In the genomic region with DNA sequence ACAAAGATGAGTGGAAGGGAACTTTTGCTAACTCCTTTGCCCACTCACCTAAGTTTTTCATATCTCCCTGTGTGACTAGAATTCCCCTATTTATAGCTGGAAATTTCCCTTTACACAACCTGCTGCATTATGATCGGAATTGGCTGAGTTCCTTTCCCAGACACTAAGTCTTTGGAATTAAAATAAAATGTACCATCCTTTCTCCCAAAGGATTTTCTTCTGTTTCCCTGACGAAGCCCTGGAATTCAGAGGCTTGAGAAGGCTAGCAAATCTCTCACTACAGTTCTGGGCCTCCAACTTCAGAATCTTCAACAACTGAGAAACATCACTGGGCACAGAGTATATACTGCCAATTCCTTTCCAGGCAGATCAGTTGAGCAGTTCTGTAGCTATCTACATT, we compare ENCODE assay signal across 9 mouse cellular contexts. TPM values are rescaled to one million over a fixed set of nuclear protein-coding genes. Genes with fewer than 3 reads are reported as not detected.
A peak's percentile ranks its signal among the peaks of the same experiment; 100 is the strongest.
DNase-seq lines count a peak whose midpoint lies in the region; ATAC-seq and TF ChIP-seq lines count a peak whose summit lies in the region.
"Had no signal": no experiment of that assay in that cellular context is flagged by ENCODE, and none has a peak within 500 bp of the region (broad histone marks: within the 10 kb centered on the region; RNA-seq: fewer than 3 reads in every experiment).

No protein-coding gene starts in this region.

- H3K9ac ChIP-seq in neural tube, embryonic 11.5 days (ENCODE audit: low read length) = peak overlapping the region; percentile 93
- H3K9ac ChIP-seq in limb, embryonic 15.5 days = no peak overlapping the region

- H3K4me2 ChIP-seq in neural tube, embryonic 11.5 days (ENCODE audit: low read depth) = peak overlapping the region; percentile 48
- peak overlapping the region; percentile 74 for H3K4me2 ChIP-seq in limb, embryonic 15.5 days

- no peaks in the 10 kb centered on the region for H3K9me3 ChIP-seq in neural tube, embryonic 11.5 days (ENCODE audit: control insufficient read depth, low read length)
- no peaks in the 10 kb centered on the region for H3K9me3 ChIP-seq in limb, embryonic 15.5 days

- TF ChIP-seq POLR2A in cerebellum, adult 2 months (IDR thresholded peaks at IDR 0.05; ENCODE audit: borderline replicate concordance, insufficient read depth, low read length) = no peak

- H3K27ac ChIP-seq in cerebellum, adult 2 months (ENCODE audit: insufficient read depth, low read length) = no peak overlapping the region
- no peak overlapping the region for H3K27ac ChIP-seq in neural tube, embryonic 11.5 days (ENCODE audit: low read depth, low read length)
- H3K27ac ChIP-seq in limb, embryonic 15.5 days = no peak overlapping the region

- H3K36me3 ChIP-seq in neural tube, embryonic 11.5 days (ENCODE audit: control insufficient read depth, insufficient read depth, low read length) = no peaks in the 10 kb centered on the region
- no peaks in the 10 kb centered on the region for H3K36me3 ChIP-seq in limb, embryonic 15.5 days

- no peak for DNase-seq in cerebellum, adult 2 months
- no peak for DNase-seq in cerebellum, adult 11 months
- DNase-seq in neural tube, embryonic 11.5 days (ENCODE audit: low spot score) = no peak
- no peak for DNase-seq in neural tube, embryonic 10.5 days (ENCODE audit: extremely low spot score, low spot score)
- no peak for DNase-seq in ovary, postnatal 36 days (ENCODE audit: low spot score)
- DNase-seq in ovary, adult 18-20 months (ENCODE audit: low spot score) = no peak
- DNase-seq: thymus, adult 2 months had no signal

- peak overlapping the region; percentile 51 for H3K4me3 ChIP-seq in cerebellum, adult 2 months (replicated peaks; ENCODE audit: insufficient read depth, low read depth, low read length)
- H3K4me3 ChIP-seq in neural tube, embryonic 11.5 days (ENCODE audit: low read depth, low read length) = peak overlapping the region; percentile 85
- H3K4me3 ChIP-seq in limb, embryonic 15.5 days = peak overlapping the region; percentile 80

- no peak for TF ChIP-seq CTCF in cerebellum, adult 2 months (IDR thresholded peaks at IDR 0.05; ENCODE audit: borderline replicate concordance, insufficient read depth, low read depth, low read length)

- no peaks in the 10 kb centered on the region for H3K27me3 ChIP-seq in cerebellum, adult 2 months (ENCODE audit: control insufficient read depth, insufficient read depth, low read length)
- H3K27me3 ChIP-seq in neural tube, embryonic 11.5 days (ENCODE audit: control insufficient read depth, insufficient read depth, low read length) = no peaks in the 10 kb centered on the region
- no peaks in the 10 kb centered on the region for H3K27me3 ChIP-seq in limb, embryonic 15.5 days

- 23% methylated on average over 2 of the region's 2 CpGs for WGBS in cerebellum, adult 2 months
- 65% methylated on average over 2 of the region's 2 CpGs for WGBS in neural tube, embryonic 11.5 days
- WGBS in limb, embryonic 15.5 days = 39% methylated on average over 2 of the region's 2 CpGs

- H3K4me1 ChIP-seq in cerebellum, adult 2 months (ENCODE audit: control insufficient read depth, insufficient read depth, low read length) = peaks cover 10% of the 10 kb centered on the region
- peaks cover 6% of the 10 kb centered on the region for H3K4me1 ChIP-seq in neural tube, embryonic 11.5 days (ENCODE audit: control insufficient read depth, insufficient read depth, low read length)
- peaks cover 16% of the 10 kb centered on the region for H3K4me1 ChIP-seq in limb, embryonic 15.5 days

- ATAC-seq in neural tube, embryonic 11.5 days (ENCODE audit: insufficient read depth, low FRiP score, low TSS enrichment) = no peak
- ATAC-seq in limb, embryonic 15.5 days (ENCODE audit: insufficient number of reproducible peaks, low FRiP score, low TSS enrichment, low read depth) = no peak
- ATAC-seq in CD4-positive, CD25-positive, alpha-beta regulatory T cell, adult 4 months = no peak

RNA-seq across cellular contexts. Expression of a gene that starts 1.2 kb away (rescaled TPM):
- polyA plus RNA-seq in cerebellum, adult 2 months (2012; rRNA removed) = 51.0 TPM in 2 replicates
- 21.2 and 22.7 TPM in 2 replicates for polyA plus RNA-seq in neural tube, embryonic 11.5 days (2014; fragmentation: Nextera tagmentation; extraction: Ambion mirVana)
- polyA plus RNA-seq in limb, embryonic 15.5 days (2015; fragmentation: Nextera tagmentation; extraction: Ambion mirVana) = 16.4 and 19.3 TPM in 2 replicates
- 10 to 100 TPM in 1 of 2 experiments, 1 to 10 TPM in 1; 9.8 to 14.7 TPM for polyA plus RNA-seq in CD4-positive, CD25-positive, alpha-beta regulatory T cell, adult 4 months (2017; shearing (Covaris generic))
